Mouse (Mus musculus): ENCODE measurements around the gene Sh3bp4. TPM values are rescaled to one million over a fixed set of nuclear protein-coding genes. Genes with fewer than 3 reads are reported as not detected.

Sh3bp4 gene
- polyA plus RNA-seq, 1 experiment from 2014 or later = 13.7 TPM

GRCm38 (mm10) chr1:89110767-89111534 is 40.7 kb downstream of the Sh3bp4 start:
- WGBS = 87% methylated on average over 6 of the region's 6 CpGs

GRCm38 (mm10) chr1:89112544-89112943 is 42.3 kb downstream of the Sh3bp4 start:
- Histone ChIP-seq H3K4me2 (ENCODE audit: low read length) (no peak overlapping the region), H3K4me3 (ENCODE audit: low read length) (no peak overlapping the region), H3K27ac (ENCODE audit: low read depth, low read length) (no peak overlapping the region), H3K9ac (ENCODE audit: low read depth, low read length) (no peak overlapping the region), H3K4me1 (ENCODE audit: control insufficient read depth, insufficient read depth, low read depth, low read length) (peaks cover 4% of the 10 kb centered on the region), H3K9me3 (ENCODE audit: control insufficient read depth, low read length) (no peaks in the 10 kb centered on the region), H3K36me3 (ENCODE audit: control insufficient read depth, insufficient read depth, low read length) (no peaks in the 10 kb centered on the region), H3K27me3 (replicated peaks; ENCODE audit: control insufficient read depth, insufficient read depth, low read length) (no peaks in the 10 kb centered on the region)
- no peak for ATAC-seq
- 67% methylated on average over 1 of the region's 1 CpGs for WGBS

More at GRCm38 (mm10) chr1:89110767-89111534, 40.7 kb downstream of the Sh3bp4 start:
- H3K27ac ChIP-seq (ENCODE audit: low read depth, low read length) = no peak overlapping the region
- H3K36me3 ChIP-seq (ENCODE audit: control insufficient read depth, insufficient read depth, low read length) = no peaks in the 10 kb centered on the region
- no peaks in the 10 kb centered on the region for H3K9me3 ChIP-seq (ENCODE audit: control insufficient read depth, low read length)
- no peak for ATAC-seq
- H3K9ac ChIP-seq (ENCODE audit: low read depth, low read length) = no peak overlapping the region
- H3K4me1 ChIP-seq (ENCODE audit: control insufficient read depth, insufficient read depth, low read depth, low read length) = peaks cover 4% of the 10 kb centered on the region
- H3K4me2 ChIP-seq (ENCODE audit: low read length) = no peak overlapping the region
- no peaks in the 10 kb centered on the region for H3K27me3 ChIP-seq (replicated peaks; ENCODE audit: control insufficient read depth, insufficient read depth, low read length)
- no peak overlapping the region for H3K4me3 ChIP-seq (ENCODE audit: low read length)

DNA sequence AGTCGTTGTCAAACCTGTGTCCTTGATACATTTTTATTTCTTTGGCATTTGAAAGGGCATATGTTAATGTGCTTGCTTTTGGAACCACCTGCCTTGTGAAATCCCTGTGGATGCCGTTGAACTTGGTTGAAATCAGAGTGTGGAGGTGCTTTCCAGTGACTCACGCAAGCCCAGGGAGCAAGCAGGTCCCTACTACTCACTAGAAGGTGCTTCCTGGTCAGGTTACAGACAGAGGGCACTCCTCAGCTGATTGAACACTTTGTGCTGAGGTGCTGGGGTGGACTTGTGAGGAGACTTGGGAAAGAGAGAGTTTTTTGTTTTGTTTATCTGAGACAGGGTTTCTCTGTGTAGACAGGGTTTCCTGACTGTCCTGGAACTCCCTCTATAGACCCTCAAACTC is 43.5 kb downstream of the Sh3bp4 start:
- no peaks in the 10 kb centered on the region for H3K27me3 ChIP-seq (replicated peaks; ENCODE audit: control insufficient read depth, insufficient read depth, low read length)
- no peak overlapping the region for H3K9ac ChIP-seq (ENCODE audit: low read depth, low read length)
- no peak for ATAC-seq
- peaks cover under 1% of the 10 kb centered on the region for H3K4me1 ChIP-seq (ENCODE audit: control insufficient read depth, insufficient read depth, low read depth, low read length)
- 87% methylated on average over 3 of the region's 3 CpGs for WGBS
- H3K36me3 ChIP-seq (ENCODE audit: control insufficient read depth, insufficient read depth, low read length) = no peaks in the 10 kb centered on the region
- H3K9me3 ChIP-seq (ENCODE audit: control insufficient read depth, low read length) = no peaks in the 10 kb centered on the region
- H3K4me2 ChIP-seq (ENCODE audit: low read length) = no peak overlapping the region
- H3K27ac ChIP-seq (ENCODE audit: low read depth, low read length) = no peak overlapping the region
- no peak overlapping the region for H3K4me3 ChIP-seq (ENCODE audit: low read length)

DNA sequence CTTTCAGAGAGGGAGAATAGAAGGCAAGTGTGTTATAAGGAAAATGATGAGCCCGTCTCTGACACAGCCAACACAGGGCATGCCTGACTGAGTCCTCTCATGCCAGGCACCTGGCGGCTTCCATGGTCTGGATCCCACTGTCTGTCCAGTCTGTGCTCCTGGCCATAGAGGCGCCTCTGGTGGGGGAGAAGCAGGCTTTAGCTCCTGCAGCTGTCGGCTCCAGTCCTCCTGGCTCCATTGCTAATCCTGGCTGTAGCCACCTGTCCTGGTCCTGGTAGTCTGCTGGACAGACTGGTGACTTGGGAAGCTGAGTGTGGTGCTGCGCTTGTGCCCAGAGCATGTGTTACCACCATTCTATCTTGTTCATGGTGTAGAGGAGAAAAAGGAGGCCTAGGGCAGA is 46.8 kb downstream of the Sh3bp4 start:
- Histone ChIP-seq H3K27me3 (replicated peaks; ENCODE audit: control insufficient read depth, insufficient read depth, low read length) (no peaks in the 10 kb centered on the region), H3K9ac (ENCODE audit: low read depth, low read length) (no peak overlapping the region), H3K4me2 (ENCODE audit: low read length) (no peak overlapping the region), H3K4me3 (ENCODE audit: low read length) (no peak overlapping the region), H3K4me1 (ENCODE audit: control insufficient read depth, insufficient read depth, low read depth, low read length) (no peaks in the 10 kb centered on the region; the same call in 1 of the 2 replicates), H3K27ac (ENCODE audit: low read depth, low read length) (no peak overlapping the region), H3K9me3 (ENCODE audit: control insufficient read depth, low read length) (no peaks in the 10 kb centered on the region), H3K36me3 (ENCODE audit: control insufficient read depth, insufficient read depth, low read length) (no peaks in the 10 kb centered on the region)
- 65% methylated on average over 5 of the region's 5 CpGs for WGBS
- peak; percentile 44; the same call in 1 of the 2 replicates for ATAC-seq

DNA sequence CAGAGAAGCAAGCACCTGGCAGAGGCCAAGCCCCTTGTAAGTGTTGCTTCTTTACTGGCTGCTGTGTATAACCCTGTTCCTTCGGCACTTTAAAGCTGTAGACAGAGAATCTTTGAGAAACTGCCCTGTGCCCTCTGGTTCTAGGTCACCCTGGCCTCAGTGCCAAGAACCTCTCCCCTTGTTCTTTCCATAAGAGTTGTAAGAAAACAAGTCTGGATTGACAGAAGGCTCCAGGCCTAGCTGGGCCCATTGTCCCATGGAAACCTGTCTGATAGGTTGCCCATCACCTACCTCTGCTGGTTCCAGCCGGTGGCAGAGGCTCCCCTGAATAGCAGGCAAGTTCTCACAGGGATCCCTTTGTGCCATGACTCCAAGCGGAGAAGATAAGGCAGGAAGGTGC is 47.9 kb downstream of the Sh3bp4 start:
- no peak overlapping the region for H3K27ac ChIP-seq (ENCODE audit: low read depth, low read length)
- ATAC-seq = no peak
- no peaks in the 10 kb centered on the region for H3K9me3 ChIP-seq (ENCODE audit: control insufficient read depth, low read length)
- H3K27me3 ChIP-seq (replicated peaks; ENCODE audit: control insufficient read depth, insufficient read depth, low read length) = no peaks in the 10 kb centered on the region
- H3K4me1 ChIP-seq (ENCODE audit: control insufficient read depth, insufficient read depth, low read depth, low read length) = no peaks in the 10 kb centered on the region; the same call in 1 of the 2 replicates
- H3K4me3 ChIP-seq (ENCODE audit: low read length) = no peak overlapping the region
- WGBS = 99% methylated on average over 3 of the region's 3 CpGs
- H3K4me2 ChIP-seq (ENCODE audit: low read length) = no peak overlapping the region
- H3K9ac ChIP-seq (ENCODE audit: low read depth, low read length) = no peak overlapping the region
- no peaks in the 10 kb centered on the region for H3K36me3 ChIP-seq (ENCODE audit: control insufficient read depth, insufficient read depth, low read length)

DNA sequence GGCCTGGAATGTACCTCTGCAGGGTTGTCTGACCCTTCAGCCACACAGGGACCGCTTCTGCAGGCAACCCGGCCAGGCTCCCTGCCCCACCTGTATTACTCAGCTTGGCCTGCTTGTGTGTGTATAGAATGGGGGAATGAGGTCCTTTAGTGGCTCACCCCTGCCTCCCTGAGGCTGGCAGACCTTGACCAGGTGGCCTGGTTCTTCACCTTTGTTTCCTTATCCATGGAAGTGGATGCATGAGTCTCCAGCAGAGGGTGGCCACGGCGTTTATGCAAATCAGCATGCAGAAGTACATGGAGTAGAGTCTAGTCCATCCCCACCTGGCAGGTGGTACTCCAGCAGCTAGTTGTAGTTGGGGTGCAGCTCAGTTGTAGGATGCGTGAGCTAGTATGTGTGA is 48.6 kb downstream of the Sh3bp4 start:
- Histone ChIP-seq H3K36me3 (ENCODE audit: control insufficient read depth, insufficient read depth, low read length) (no peaks in the 10 kb centered on the region), H3K4me3 (ENCODE audit: low read length) (no peak overlapping the region), H3K9ac (ENCODE audit: low read depth, low read length) (no peak overlapping the region), H3K4me1 (ENCODE audit: control insufficient read depth, insufficient read depth, low read depth, low read length) (no peaks in the 10 kb centered on the region; the same call in 1 of the 2 replicates), H3K27me3 (replicated peaks; ENCODE audit: control insufficient read depth, insufficient read depth, low read length) (no peaks in the 10 kb centered on the region), H3K27ac (ENCODE audit: low read depth, low read length) (no peak overlapping the region), H3K4me2 (ENCODE audit: low read length) (no peak overlapping the region), H3K9me3 (ENCODE audit: control insufficient read depth, low read length) (no peaks in the 10 kb centered on the region)
- ATAC-seq = no peak
- WGBS = 86% methylated on average over 5 of the region's 5 CpGs

DNA sequence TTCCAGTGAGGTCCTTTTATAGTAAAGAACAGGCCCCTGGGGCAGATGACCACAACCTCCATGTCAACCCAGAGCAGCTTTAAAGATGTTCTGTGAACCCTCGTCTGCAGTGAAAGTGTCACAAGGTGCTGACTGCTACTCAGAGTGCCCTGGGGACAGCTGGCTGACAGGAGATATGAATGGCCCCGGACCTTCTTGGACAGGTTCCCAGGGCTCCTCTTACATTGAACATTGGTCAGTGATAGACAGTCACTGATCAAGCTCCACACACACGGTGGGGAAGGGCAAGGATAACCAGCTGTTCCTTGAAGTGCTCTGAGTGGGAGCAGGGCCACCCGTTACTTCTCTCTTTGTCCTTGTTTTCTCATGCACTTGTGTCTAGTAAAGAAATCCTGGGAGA is 50.1 kb downstream of the Sh3bp4 start:
- H3K4me3 ChIP-seq (ENCODE audit: low read length) = no peak overlapping the region
- H3K9me3 ChIP-seq (ENCODE audit: control insufficient read depth, low read length) = no peaks in the 10 kb centered on the region
- no peak overlapping the region for H3K27ac ChIP-seq (ENCODE audit: low read depth, low read length)
- no peaks in the 10 kb centered on the region for H3K36me3 ChIP-seq (ENCODE audit: control insufficient read depth, insufficient read depth, low read length)
- no peak overlapping the region for H3K9ac ChIP-seq (ENCODE audit: low read depth, low read length)
- 46% methylated on average over 4 of the region's 4 CpGs for WGBS
- no peaks in the 10 kb centered on the region for H3K27me3 ChIP-seq (replicated peaks; ENCODE audit: control insufficient read depth, insufficient read depth, low read length)
- no peaks in the 10 kb centered on the region; the same call in 1 of the 2 replicates for H3K4me1 ChIP-seq (ENCODE audit: control insufficient read depth, insufficient read depth, low read depth, low read length)
- no peak overlapping the region for H3K4me2 ChIP-seq (ENCODE audit: low read length)
- ATAC-seq = no peak

DNA sequence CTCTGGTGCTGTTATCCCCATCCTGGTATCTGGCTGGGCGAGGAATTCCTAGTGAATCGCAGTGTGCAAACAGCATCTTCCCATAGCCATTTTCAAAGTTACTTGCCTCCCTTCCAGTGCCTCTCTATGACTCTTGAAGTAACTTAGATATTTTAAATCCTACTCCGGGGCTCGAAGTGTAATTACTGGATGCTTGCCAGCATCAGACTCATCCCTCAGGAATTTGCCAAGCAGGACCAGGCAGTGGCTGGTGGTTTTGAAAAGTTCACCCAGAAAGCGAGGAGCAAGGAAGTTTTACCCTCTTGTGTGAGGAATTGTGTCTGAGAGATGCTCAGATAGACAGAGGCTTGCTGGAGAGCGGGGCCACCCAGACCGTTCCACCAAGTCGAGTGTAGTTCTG is 51.3 kb downstream of the Sh3bp4 start:
- Histone ChIP-seq H3K4me3 (ENCODE audit: low read length) (no peak overlapping the region), H3K4me1 (ENCODE audit: control insufficient read depth, insufficient read depth, low read depth, low read length) (no peaks in the 10 kb centered on the region; the same call in 1 of the 2 replicates), H3K4me2 (ENCODE audit: low read length) (no peak overlapping the region), H3K9me3 (ENCODE audit: control insufficient read depth, low read length) (no peaks in the 10 kb centered on the region), H3K27me3 (replicated peaks; ENCODE audit: control insufficient read depth, insufficient read depth, low read length) (no peaks in the 10 kb centered on the region), H3K27ac (ENCODE audit: low read depth, low read length) (no peak overlapping the region), H3K9ac (ENCODE audit: low read depth, low read length) (no peak overlapping the region), H3K36me3 (ENCODE audit: control insufficient read depth, insufficient read depth, low read length) (no peaks in the 10 kb centered on the region)
- no peak for ATAC-seq
- 62% methylated on average over 8 of the region's 8 CpGs for WGBS

- Histone ChIP-seq H3K9me3 (ENCODE audit: control insufficient read depth, low read length) (no peaks in the 10 kb centered on the region), H3K27me3 (replicated peaks; ENCODE audit: control insufficient read depth, insufficient read depth, low read length) (no peaks in the 10 kb centered on the region), H3K36me3 (ENCODE audit: control insufficient read depth, insufficient read depth, low read length) (no peaks in the 10 kb centered on the region), H3K4me1 (ENCODE audit: control insufficient read depth, insufficient read depth, low read depth, low read length) (no peaks in the 10 kb centered on the region), H3K4me3 (ENCODE audit: low read length) (no peak overlapping the region), H3K9ac (ENCODE audit: low read depth, low read length) (no peak overlapping the region), H3K27ac (ENCODE audit: low read depth, low read length) (no peak overlapping the region), H3K4me2 (ENCODE audit: low read length) (no peak overlapping the region)
- ATAC-seq = no peak
- 82% methylated on average over 5 of the region's 5 CpGs for WGBS
Measured at GRCm38 (mm10) chr1:89122376-89122775, 52.2 kb downstream of the Sh3bp4 start.
